Mouse (Mus musculus): ENCODE results near the gene Sgsm1. TPM values are rescaled to one million over a fixed set of nuclear protein-coding genes. Genes with fewer than 3 reads are reported as not detected.

The Sgsm1 gene
- polyA plus RNA-seq, 1 experiment, result 11.7 TPM

DNA sequence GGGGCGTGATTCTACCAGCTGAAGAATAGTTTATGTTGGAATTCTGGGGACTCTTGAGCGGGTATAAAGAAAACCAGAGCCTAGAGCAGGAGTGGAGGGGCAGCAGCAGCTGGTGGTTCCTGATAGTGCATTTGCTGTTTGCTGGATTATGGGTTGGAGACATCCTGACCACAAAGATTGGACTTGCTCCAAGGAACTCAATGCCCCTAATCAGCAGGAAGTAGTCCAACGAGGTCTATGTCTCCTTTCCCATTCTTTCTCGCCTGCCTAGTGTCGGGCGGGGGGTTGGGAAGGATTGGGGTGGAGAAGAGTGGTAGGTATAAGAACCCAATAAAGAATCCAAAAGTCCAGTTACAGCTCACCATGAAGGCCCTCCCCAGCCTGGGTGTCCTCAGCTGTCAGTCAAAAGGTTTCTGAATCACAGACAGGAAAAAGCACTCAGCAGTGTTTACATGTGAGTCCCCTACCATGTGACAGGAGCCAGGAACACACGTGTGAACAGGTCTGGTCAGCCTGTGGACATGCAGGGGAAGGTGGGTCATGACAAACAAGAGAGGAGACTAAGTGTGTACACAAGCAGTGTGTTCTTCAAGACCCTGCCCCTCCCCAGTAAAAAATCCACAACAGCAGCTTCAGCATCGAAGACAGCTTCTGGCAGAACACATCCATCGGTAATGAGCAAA, 103.8 kb downstream of the Sgsm1 start:
- Histone ChIP-seq H3K9me3 (replicated peaks; ENCODE audit: control insufficient read depth, insufficient read depth, low read length, poor library complexity, severe bottlenecking) (no peaks in the 10 kb centered on the region), H3K4me3 (ENCODE audit: low read depth, low read length) (no peak overlapping the region), H3K4me1 (ENCODE audit: control insufficient read depth, insufficient read depth, low read length) (peaks cover 1% of the 10 kb centered on the region), H3K27ac (ENCODE audit: insufficient read depth, low read length) (no peak overlapping the region), H3K27me3 (ENCODE audit: control insufficient read depth, insufficient read depth, low read length, poor library complexity, severe bottlenecking) (no peaks in the 10 kb centered on the region), H3K36me3 (ENCODE audit: control insufficient read depth, insufficient read depth, low read length, poor library complexity, severe bottlenecking) (no peaks in the 10 kb centered on the region), H3K9ac (ENCODE audit: low read depth, poor library complexity, severe bottlenecking) (no peak overlapping the region)
- TF ChIP-seq CTCF (IDR thresholded peaks at IDR 0.05; ENCODE audit: low read depth, low read length) (no peak), EP300 (IDR thresholded peaks at IDR 0.05; ENCODE audit: insufficient read depth, low read depth, low read length) (no peak), POLR2A (IDR thresholded peaks at IDR 0.05; ENCODE audit: insufficient read depth, low read length) (no peak)

DNA sequence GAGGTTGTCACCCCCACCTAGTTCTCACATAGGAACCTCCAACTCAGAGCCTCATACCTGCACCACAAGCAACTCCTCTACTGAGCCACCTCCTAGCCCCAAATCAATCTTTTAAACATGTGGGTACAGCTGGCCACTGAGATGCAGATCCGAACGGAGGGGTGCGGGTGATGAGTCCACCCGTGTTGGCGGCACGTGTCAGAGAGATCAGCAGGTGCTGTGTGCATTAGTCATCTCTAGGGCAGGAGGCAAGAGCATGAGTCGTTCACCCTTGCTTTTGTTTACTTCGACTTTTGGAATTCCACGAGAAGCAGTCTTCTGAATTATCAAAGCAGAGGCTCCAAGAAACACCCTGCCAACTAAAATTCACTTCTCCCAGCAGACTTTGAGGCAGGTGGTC, 106.4 kb downstream of the Sgsm1 start:
- Histone ChIP-seq H3K27me3 (ENCODE audit: control insufficient read depth, insufficient read depth, low read length, poor library complexity, severe bottlenecking) (no peaks in the 10 kb centered on the region), H3K27ac (ENCODE audit: insufficient read depth, low read length) (no peak overlapping the region), H3K4me1 (ENCODE audit: control insufficient read depth, insufficient read depth, low read length) (peaks cover 3% of the 10 kb centered on the region), H3K4me3 (ENCODE audit: low read depth, low read length) (no peak overlapping the region), H3K9me3 (replicated peaks; ENCODE audit: control insufficient read depth, insufficient read depth, low read length, poor library complexity, severe bottlenecking) (no peaks in the 10 kb centered on the region), H3K9ac (ENCODE audit: low read depth, poor library complexity, severe bottlenecking) (no peak overlapping the region), H3K36me3 (ENCODE audit: control insufficient read depth, insufficient read depth, low read length, poor library complexity, severe bottlenecking) (no peaks in the 10 kb centered on the region)
- no peak for TF ChIP-seq POLR2A (IDR thresholded peaks at IDR 0.05; ENCODE audit: insufficient read depth, low read length)
- TF ChIP-seq EP300 (IDR thresholded peaks at IDR 0.05; ENCODE audit: insufficient read depth, low read depth, low read length), result no peak
- no peak for TF ChIP-seq CTCF (IDR thresholded peaks at IDR 0.05; ENCODE audit: low read depth, low read length)

DNA sequence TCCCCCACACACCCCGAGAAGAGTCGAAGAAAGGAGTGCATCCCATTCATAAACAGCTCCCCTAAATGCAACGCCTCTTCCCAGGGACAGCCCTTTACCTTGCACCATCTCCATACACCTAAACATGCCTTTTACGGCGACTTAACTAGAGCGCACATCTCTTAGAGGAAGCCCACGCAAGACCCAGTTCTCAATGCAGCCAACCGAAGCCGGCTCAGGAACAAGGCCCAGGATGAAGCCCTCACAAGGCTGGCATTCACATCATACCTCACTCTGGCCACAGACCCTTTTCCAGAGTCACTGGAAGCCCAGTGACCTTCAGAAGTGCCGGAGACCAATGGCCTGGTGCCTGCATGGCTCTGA, 110.8 kb downstream of the Sgsm1 start:
- Histone ChIP-seq H3K27ac (ENCODE audit: insufficient read depth, low read length) (peak overlapping the region; percentile 14; the same call in 1 of the 2 replicates), H3K9me3 (replicated peaks; ENCODE audit: control insufficient read depth, insufficient read depth, low read length, poor library complexity, severe bottlenecking) (no peaks in the 10 kb centered on the region), H3K4me3 (ENCODE audit: low read depth, low read length) (no peak overlapping the region), H3K27me3 (ENCODE audit: control insufficient read depth, insufficient read depth, low read length, poor library complexity, severe bottlenecking) (no peaks in the 10 kb centered on the region), H3K9ac (ENCODE audit: low read depth, poor library complexity, severe bottlenecking) (no peak overlapping the region), H3K4me1 (ENCODE audit: control insufficient read depth, insufficient read depth, low read length) (peaks cover 2% of the 10 kb centered on the region), H3K36me3 (ENCODE audit: control insufficient read depth, insufficient read depth, low read length, poor library complexity, severe bottlenecking) (no peaks in the 10 kb centered on the region)
- no peak for TF ChIP-seq POLR2A (IDR thresholded peaks at IDR 0.05; ENCODE audit: insufficient read depth, low read length)
- no peak for TF ChIP-seq EP300 (IDR thresholded peaks at IDR 0.05; ENCODE audit: insufficient read depth, low read depth, low read length)
- TF ChIP-seq CTCF (IDR thresholded peaks at IDR 0.05; ENCODE audit: low read depth, low read length), result no peak

DNA sequence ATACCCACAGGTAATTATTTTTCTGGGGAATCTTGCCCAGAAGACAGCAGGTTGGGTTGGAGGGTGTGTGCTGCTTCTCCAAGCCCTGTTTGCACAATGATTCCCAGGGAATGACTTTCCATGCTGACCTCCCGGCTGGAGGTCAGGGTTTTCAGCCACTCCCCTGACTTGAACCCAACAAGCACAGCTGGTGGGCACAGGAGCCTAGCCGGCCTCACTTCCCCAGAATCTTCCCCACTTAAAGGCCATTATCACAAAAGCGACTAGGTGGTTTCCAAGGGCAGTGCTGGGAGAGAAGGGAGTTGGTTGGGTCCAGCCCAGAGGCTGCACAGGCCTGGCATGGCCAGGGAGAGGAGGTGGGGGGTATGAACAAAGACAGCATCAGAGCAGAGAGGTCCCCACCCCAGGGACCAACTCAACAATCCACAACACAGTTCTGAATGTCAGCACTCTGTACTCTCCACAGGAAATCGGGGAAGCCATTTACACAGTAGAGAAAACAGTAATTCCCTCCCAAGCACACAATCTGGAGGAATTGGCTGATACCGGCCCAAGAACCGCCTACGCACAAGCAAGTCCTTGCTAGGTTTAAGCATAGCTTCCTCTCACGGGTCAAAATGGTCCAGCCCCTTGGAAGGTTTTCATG, 111.3 kb downstream of the Sgsm1 start:
- no peak for TF ChIP-seq EP300 (IDR thresholded peaks at IDR 0.05; ENCODE audit: insufficient read depth, low read depth, low read length)
- TF ChIP-seq CTCF (IDR thresholded peaks at IDR 0.05; ENCODE audit: low read depth, low read length), result no peak
- no peak for TF ChIP-seq POLR2A (IDR thresholded peaks at IDR 0.05; ENCODE audit: insufficient read depth, low read length)
- H3K9me3 ChIP-seq (replicated peaks; ENCODE audit: control insufficient read depth, insufficient read depth, low read length, poor library complexity, severe bottlenecking), result no peaks in the 10 kb centered on the region
- H3K4me3 ChIP-seq (ENCODE audit: low read depth, low read length), result no peak overlapping the region
- no peaks in the 10 kb centered on the region for H3K36me3 ChIP-seq (ENCODE audit: control insufficient read depth, insufficient read depth, low read length, poor library complexity, severe bottlenecking)
- peak overlapping the region; percentile 14; the same call in 1 of the 2 replicates for H3K27ac ChIP-seq (ENCODE audit: insufficient read depth, low read length)
- no peaks in the 10 kb centered on the region for H3K27me3 ChIP-seq (ENCODE audit: control insufficient read depth, insufficient read depth, low read length, poor library complexity, severe bottlenecking)
- H3K4me1 ChIP-seq (ENCODE audit: control insufficient read depth, insufficient read depth, low read length), result peaks cover 2% of the 10 kb centered on the region
- H3K9ac ChIP-seq (ENCODE audit: low read depth, poor library complexity, severe bottlenecking), result no peak overlapping the region

DNA sequence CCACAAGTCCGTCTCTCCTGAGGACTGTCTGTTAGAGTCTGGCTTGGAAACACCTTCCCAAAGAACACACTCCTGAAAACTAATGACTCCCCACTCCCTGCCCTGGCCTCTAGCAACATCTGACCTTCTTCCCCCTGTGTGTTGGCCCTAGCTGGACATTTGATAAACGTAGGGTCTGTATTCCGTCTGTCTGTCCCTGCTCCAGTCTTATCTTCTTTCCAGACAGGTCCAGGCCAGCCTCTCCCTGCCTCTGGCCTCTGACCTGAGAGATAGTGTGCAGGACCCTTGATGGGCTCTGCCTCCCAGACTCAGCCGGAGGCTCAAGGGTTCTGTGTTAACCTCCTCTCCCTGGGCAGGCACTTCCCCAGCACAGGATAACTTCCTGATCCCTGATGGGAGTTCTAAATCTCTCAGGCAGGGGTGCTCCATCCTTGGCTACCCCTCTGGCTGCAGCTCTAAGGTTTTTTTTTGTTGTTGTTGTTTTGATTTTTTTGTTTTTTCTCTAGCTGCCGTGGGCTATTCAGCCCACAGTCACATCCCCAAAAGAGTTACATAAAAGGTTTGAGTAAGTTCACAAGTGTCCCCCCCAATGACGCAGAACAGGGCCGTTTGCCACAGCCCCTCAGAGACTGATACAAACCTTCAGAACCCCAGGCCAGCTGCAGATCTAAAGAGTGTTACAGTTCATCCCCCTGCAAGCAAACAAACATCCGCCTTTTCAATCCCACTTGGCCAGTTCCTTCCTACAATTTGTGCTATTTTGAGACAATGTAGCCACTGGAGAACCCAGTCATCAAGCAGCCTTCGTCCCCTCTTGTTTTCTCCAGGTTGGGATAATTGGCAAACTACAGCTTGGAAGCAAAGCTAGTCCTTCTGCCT, 113.4 kb downstream of the Sgsm1 start:
- no peaks in the 10 kb centered on the region for H3K36me3 ChIP-seq (ENCODE audit: control insufficient read depth, insufficient read depth, low read length, poor library complexity, severe bottlenecking)
- H3K27ac ChIP-seq (ENCODE audit: insufficient read depth, low read length), result no peak overlapping the region
- H3K4me3 ChIP-seq (ENCODE audit: low read depth, low read length), result no peak overlapping the region
- no peak for TF ChIP-seq EP300 (IDR thresholded peaks at IDR 0.05; ENCODE audit: insufficient read depth, low read depth, low read length)
- no peak for TF ChIP-seq CTCF (IDR thresholded peaks at IDR 0.05; ENCODE audit: low read depth, low read length)
- TF ChIP-seq POLR2A (IDR thresholded peaks at IDR 0.05; ENCODE audit: insufficient read depth, low read length), result no peak
- H3K27me3 ChIP-seq (ENCODE audit: control insufficient read depth, insufficient read depth, low read length, poor library complexity, severe bottlenecking), result no peaks in the 10 kb centered on the region
- no peak overlapping the region for H3K9ac ChIP-seq (ENCODE audit: low read depth, poor library complexity, severe bottlenecking)
- H3K4me1 ChIP-seq (ENCODE audit: control insufficient read depth, insufficient read depth, low read length), result peaks cover 2% of the 10 kb centered on the region
- no peaks in the 10 kb centered on the region for H3K9me3 ChIP-seq (replicated peaks; ENCODE audit: control insufficient read depth, insufficient read depth, low read length, poor library complexity, severe bottlenecking)

Data from ES-Bruce4 (cell line).